Mouse (Mus musculus): Measurements from ENCODE around the gene Rbak.
"Not testable (repeated sequence)": the region's sequence is repeated elsewhere in the genome, so short reads cannot be mapped to it uniquely, and the experiment has no call there.

Gene Rbak

GRCm38 (mm10) chr5:143134216-143135010, 46.2 kb downstream of the Rbak start:
- DNase-seq, result not testable (repeated sequence)

GRCm38 (mm10) chr5:143132935-143133514, 47.5 kb downstream of the Rbak start:
- no peak for DNase-seq

- no peak for DNase-seq
Observed at GRCm38 (mm10) chr5:143130342-143130741, 50.2 kb downstream of the Rbak start.

- no peak for DNase-seq
Observed at GRCm38 (mm10) chr5:143129101-143129500, 51.5 kb downstream of the Rbak start.

GRCm38 (mm10) chr5:143127837-143128236, 52.7 kb downstream of the Rbak start:
- no peak for DNase-seq

- DNase-seq, result no peak
Observed at GRCm38 (mm10) chr5:143126908-143127307, 53.7 kb downstream of the Rbak start.

- no peak for DNase-seq
Observed at GRCm38 (mm10) chr5:143126089-143126488, 54.5 kb downstream of the Rbak start.

- no peak for DNase-seq
Observed at GRCm38 (mm10) chr5:143125601-143126000, 55.0 kb downstream of the Rbak start.

GRCm38 (mm10) chr5:143124805-143125378, 55.7 kb downstream of the Rbak start:
- DNase-seq, result no peak

GRCm38 (mm10) chr5:143122673-143123072, 57.9 kb downstream of the Rbak start:
- no peak for DNase-seq
